Mouse (Mus musculus): ENCODE data around the gene Hnrnpf. TPM values are rescaled to one million over a fixed set of nuclear protein-coding genes. Genes with fewer than 3 reads are reported as not detected.

Gene Hnrnpf
- polyA plus RNA-seq, 1 experiment, result 316 TPM

DNA sequence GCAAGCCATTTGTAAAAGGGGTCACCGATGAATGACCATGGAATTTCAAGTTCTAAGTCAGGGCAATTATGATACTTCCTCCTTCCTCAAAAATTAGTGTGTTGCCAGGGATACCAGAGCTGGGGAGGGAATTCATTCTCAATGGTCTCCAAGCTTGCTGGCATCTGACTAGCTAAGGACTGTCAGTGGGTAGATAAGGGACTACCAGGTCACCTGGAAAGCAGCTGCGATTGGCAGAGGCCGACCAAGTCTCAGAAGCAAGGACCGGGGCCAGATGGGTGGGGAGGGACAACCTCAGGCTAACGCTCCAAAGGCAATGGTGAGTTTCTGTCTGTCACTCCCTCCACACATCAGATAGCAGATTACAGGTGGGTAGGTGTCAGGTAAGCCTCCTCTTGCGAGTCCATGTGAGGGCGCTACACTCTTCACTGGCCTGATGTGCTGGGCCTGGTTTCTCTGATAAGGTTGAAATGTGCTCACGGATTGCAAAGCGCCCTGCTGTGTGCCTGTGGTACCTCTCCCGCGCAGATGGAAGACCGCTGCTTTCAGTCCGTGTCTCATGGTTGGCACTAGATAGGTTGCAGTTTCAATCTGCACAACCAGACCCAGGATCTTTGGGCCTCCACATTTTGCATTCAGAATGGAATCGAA lies 56.9 kb downstream of the Hnrnpf start:
- no peak for DNase-seq

DNA sequence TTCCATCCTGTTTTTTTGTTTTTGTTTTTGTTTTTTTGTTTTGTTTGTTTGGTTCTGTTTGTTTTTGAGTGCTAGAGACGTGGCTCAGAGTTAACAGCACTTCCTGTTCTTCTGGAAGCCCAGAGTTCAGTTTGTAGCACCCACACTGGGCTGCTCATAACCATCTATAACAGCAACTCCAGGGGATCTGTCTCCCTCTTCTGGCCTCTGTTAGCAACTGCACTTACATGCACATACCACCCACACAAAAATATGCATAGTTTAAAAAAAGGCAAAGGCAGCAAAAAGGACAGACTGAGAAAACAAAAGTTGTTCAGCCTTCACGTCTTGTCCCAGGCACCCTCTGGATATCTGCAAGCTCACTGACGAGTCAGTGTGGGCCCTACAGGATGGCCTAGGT lies 63.1 kb downstream of the Hnrnpf start:
- Histone ChIP-seq H3K4me3 (ENCODE audit: control insufficient read depth, insufficient read depth, low read length) (no peak overlapping the region), H3K36me3 (ENCODE audit: control insufficient read depth, insufficient read depth, low read length) (no peaks in the 10 kb centered on the region), H3K27me3 (ENCODE audit: control insufficient read depth, insufficient read depth, low read length) (no peaks in the 10 kb centered on the region), H3K4me1 (replicated peaks; ENCODE audit: control insufficient read depth, insufficient read depth, low read length) (peaks cover 3% of the 10 kb centered on the region), H3K27ac (ENCODE audit: control insufficient read depth, insufficient read depth, low read length) (no peak overlapping the region)
- TF ChIP-seq POLR2A (IDR thresholded peaks at IDR 0.05; ENCODE audit: control insufficient read depth, extremely low read depth, insufficient read depth, low read length, poor library complexity) (no peak), CTCF (IDR thresholded peaks at IDR 0.05; ENCODE audit: borderline replicate concordance, control insufficient read depth, extremely low read depth, insufficient read depth, low read length, poor library complexity) (no peak)
- 91% methylated on average over 3 of the region's 3 CpGs for whole genome bisulfite sequencing
- DNase-seq, result no peak

More for the DNA sequence above, 56.9 kb downstream of the Hnrnpf start:
- WGBS, result 71% methylated on average over 14 of the region's 14 CpGs
- Histone ChIP-seq H3K4me1 (replicated peaks; ENCODE audit: control insufficient read depth, insufficient read depth, low read length) (no peaks in the 10 kb centered on the region), H3K27me3 (ENCODE audit: control insufficient read depth, insufficient read depth, low read length) (no peaks in the 10 kb centered on the region), H3K27ac (ENCODE audit: control insufficient read depth, insufficient read depth, low read length) (no peak overlapping the region), H3K4me3 (ENCODE audit: control insufficient read depth, insufficient read depth, low read length) (no peak overlapping the region), H3K36me3 (ENCODE audit: control insufficient read depth, insufficient read depth, low read length) (no peaks in the 10 kb centered on the region)
- TF ChIP-seq POLR2A (IDR thresholded peaks at IDR 0.05; ENCODE audit: control insufficient read depth, extremely low read depth, insufficient read depth, low read length, poor library complexity) (no peak), CTCF (IDR thresholded peaks at IDR 0.05; ENCODE audit: borderline replicate concordance, control insufficient read depth, extremely low read depth, insufficient read depth, low read length, poor library complexity) (no peak)

DNA sequence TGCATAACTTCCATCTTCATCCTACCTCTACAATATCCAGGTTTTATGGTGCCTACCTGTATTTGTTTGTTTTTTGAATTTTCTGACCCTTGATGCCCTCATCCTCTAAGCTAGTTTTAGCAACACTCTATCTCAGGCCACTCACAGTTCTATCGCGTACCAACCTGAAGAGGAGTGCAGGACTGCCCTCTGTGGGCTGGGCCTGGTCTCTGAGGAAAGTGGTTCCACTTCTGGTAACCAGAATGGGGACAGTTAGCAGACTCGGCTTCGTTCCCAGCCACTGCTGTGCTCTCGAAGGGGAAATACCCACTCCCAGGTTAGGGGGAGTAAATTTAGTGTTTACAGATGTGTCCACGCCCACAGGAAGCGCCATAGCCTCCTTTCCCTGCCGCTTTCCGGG lies 66.6 kb downstream of the Hnrnpf start:
- TF ChIP-seq CTCF (IDR thresholded peaks at IDR 0.05; ENCODE audit: borderline replicate concordance, control insufficient read depth, extremely low read depth, insufficient read depth, low read length, poor library complexity) (no peak), POLR2A (IDR thresholded peaks at IDR 0.05; ENCODE audit: control insufficient read depth, extremely low read depth, insufficient read depth, low read length, poor library complexity) (no peak)
- H3K4me3 ChIP-seq (ENCODE audit: control insufficient read depth, insufficient read depth, low read length), result no peak overlapping the region
- H3K27ac ChIP-seq (ENCODE audit: control insufficient read depth, insufficient read depth, low read length), result no peak overlapping the region
- no peak for DNase-seq
- 13% methylated on average over 9 of the region's 9 CpGs for WGBS
- H3K27me3 ChIP-seq (ENCODE audit: control insufficient read depth, insufficient read depth, low read length), result no peaks in the 10 kb centered on the region
- H3K4me1 ChIP-seq (replicated peaks; ENCODE audit: control insufficient read depth, insufficient read depth, low read length), result peaks cover 3% of the 10 kb centered on the region
- H3K36me3 ChIP-seq (ENCODE audit: control insufficient read depth, insufficient read depth, low read length), result no peaks in the 10 kb centered on the region

Other genes starting within 250 kb of the Hnrnpf start
- gene Zfp637, start 59.1 kb upstream of the Hnrnpf start, polyA plus RNA-seq (2012; rRNA removed), result 23.3 and 25.5 TPM in 2 replicates
- 2.0 and 2.9 TPM in 2 replicates for gene Zfp239, start 38.2 kb upstream of the Hnrnpf start, polyA plus RNA-seq (2012; rRNA removed)
- gene Fxyd4, start 37.4 kb downstream of the Hnrnpf start, polyA plus RNA-seq (2012; rRNA removed), result 0.37 and 0.77 TPM in 2 replicates
- 1.0 and 1.1 TPM in 2 replicates for gene Rasgef1a, start 111.1 kb downstream of the Hnrnpf start, polyA plus RNA-seq (2012; rRNA removed)
- 2.6 TPM in 2 replicates for gene Csgalnact2, start 238.8 kb downstream of the Hnrnpf start, polyA plus RNA-seq (2012; rRNA removed)

Data from thymus, adult 2 months (tissue).